In genomic region chr4:105496176-105496575, GRCm38 (mm10) we compare ENCODE assay signal across 16 mouse cellular contexts.
"Had no signal": no experiment of that assay in that cellular context is flagged by ENCODE, and none has a peak within 500 bp of the region (broad histone marks: within the 10 kb centered on the region; RNA-seq: fewer than 3 reads in every experiment).

No protein-coding gene starts in this region.

- H3K36me3 ChIP-seq: kidney, embryonic 15.5 days; liver, embryonic 13.5 days; midbrain, embryonic 10.5 days; midbrain, embryonic 13.5 days; neural tube, embryonic 13.5 days had no signal

- H3K4me3 ChIP-seq: kidney, embryonic 15.5 days; left cerebral cortex, adult 2 months; liver, embryonic 13.5 days; megakaryocyte, embryonic 14.5 days; midbrain, embryonic 10.5 days; midbrain, embryonic 13.5 days; myocyte; neural tube, embryonic 13.5 days had no signal

- H3K9ac ChIP-seq: kidney, embryonic 15.5 days; liver, embryonic 13.5 days; midbrain, embryonic 13.5 days; neural tube, embryonic 13.5 days had no signal

- H3K27ac ChIP-seq: kidney, embryonic 15.5 days; left cerebral cortex, adult 2 months; liver, embryonic 13.5 days; midbrain, embryonic 10.5 days; midbrain, embryonic 13.5 days; neural tube, embryonic 13.5 days had no signal

- DNase-seq: kidney, postnatal 10 days; kidney, postnatal 36 days; layer of hippocampus, postnatal 36 days; liver, embryonic 13.5 days; lung, adult 2 months; retina, postnatal 1 day; right cerebral cortex, postnatal 25 days; thymus, adult 18-20 months; thymus, postnatal 36 days had no signal

- H3K27me3 ChIP-seq: kidney, embryonic 15.5 days; liver, embryonic 13.5 days; megakaryocyte, embryonic 14.5 days; midbrain, embryonic 13.5 days; neural tube, embryonic 13.5 days had no signal

- H3K4me1 ChIP-seq: kidney, embryonic 15.5 days; liver, embryonic 13.5 days; megakaryocyte, embryonic 14.5 days; midbrain, embryonic 10.5 days; midbrain, embryonic 13.5 days; neural tube, embryonic 13.5 days had no signal
